Mouse (Mus musculus): ENCODE results near the gene Mrap2. TPM values are rescaled to one million over a fixed set of nuclear protein-coding genes. Genes with fewer than 3 reads are reported as not detected.
"Not testable (repeated sequence)": the region's sequence is repeated elsewhere in the genome, so short reads cannot be mapped to it uniquely, and the experiment has no call there.

Mrap2 gene
- total RNA-seq (2015; ENCODE audit: low replicate concordance) (not detected in 2 replicates), total RNA-seq (2017; ENCODE audit: low replicate concordance) (not detected in 2 replicates)

DNA sequence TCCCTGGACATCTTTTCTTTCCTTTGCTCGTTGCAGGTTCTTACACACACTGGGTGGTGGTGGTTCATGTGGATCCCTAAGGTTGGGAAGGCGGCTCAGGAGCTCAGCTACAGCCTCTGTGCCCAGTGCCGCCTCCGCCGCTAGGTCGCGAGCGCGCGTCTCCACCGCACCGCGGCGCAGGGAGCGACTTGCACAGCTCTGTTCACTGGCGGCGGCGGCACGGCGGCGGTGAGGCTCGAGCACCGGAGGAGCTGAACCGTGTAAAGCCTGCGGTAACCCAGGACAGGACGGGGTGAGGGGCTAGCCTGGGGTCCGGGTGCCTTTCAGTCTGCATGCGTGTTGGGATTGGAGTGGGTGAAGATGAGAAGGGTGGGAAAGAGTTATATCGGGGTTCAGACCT is at the start of gene Mrap2:
Mrap2 (plus strand) TSS at position 201 of the 400 bp plus-strand sequence.
- no peak for ATAC-seq (replicated peaks; ENCODE audit: low FRiP score, poor library complexity, severe bottlenecking)

DNA sequence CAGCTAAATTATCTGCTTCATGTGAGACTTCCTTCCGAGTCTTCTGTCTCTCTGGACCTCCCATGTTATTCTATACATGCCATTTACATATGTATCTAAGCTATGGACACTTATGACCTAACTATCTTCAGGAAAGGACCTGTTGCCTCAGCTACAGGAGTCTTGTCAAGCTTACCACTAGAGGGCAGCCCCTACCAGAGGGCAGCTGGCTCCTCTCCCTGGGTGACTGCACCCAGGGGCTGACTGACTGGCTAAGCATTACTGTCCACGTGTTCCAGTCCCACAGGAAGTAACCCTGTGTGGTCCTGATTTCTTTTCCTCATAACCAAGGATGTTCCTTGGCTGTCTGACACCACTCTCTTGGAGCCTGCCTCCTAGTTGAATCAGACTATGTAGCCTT is 46.1 kb upstream of the Mrap2 start:
- ATAC-seq (replicated peaks; ENCODE audit: low FRiP score, poor library complexity, severe bottlenecking) = no peak

DNA sequence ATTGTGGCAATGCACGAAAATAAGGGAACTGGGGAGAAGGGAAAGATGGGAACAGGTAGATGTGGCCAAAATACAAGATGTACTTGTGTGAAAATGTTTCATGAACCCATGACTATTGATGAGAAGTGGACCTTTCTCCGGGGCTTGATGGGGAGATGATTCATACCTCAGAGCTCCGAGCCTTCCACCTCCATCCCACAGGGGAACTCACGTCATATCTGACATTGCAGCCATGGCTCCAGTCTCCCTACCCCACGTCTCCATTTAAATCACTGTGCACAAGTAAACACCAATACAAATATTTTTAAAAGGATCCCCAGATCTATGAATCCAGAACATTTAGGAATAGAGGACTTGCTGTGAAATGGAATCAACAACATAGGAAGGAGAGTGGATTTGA is 29.1 kb upstream of the Mrap2 start:
- ATAC-seq (replicated peaks; ENCODE audit: low FRiP score, poor library complexity, severe bottlenecking) = no peak

DNA sequence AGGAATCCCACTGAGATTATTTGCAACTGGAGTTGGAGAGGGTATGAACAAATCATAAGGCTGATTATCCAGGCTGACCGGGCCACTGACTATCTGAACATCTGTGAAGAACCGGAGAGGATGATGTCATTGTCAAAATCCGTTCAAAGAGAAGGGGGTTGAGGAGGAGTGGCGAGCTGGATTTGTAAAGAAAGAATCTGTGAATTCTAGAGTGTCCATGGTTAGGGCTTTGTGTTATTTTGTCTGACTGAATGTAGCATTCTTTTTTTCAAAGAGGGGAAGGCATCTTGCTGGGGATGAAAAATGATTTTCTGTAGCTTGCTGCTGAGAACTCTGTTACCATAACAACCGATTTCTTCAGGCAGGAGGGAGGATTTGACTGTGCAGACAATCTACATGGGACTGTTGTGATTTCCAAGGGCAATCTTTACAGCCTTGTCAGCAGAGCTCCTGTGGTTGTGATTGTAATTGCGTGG is 28.6 kb upstream of the Mrap2 start:
- no peak for ATAC-seq (replicated peaks; ENCODE audit: low FRiP score, poor library complexity, severe bottlenecking)

DNA sequence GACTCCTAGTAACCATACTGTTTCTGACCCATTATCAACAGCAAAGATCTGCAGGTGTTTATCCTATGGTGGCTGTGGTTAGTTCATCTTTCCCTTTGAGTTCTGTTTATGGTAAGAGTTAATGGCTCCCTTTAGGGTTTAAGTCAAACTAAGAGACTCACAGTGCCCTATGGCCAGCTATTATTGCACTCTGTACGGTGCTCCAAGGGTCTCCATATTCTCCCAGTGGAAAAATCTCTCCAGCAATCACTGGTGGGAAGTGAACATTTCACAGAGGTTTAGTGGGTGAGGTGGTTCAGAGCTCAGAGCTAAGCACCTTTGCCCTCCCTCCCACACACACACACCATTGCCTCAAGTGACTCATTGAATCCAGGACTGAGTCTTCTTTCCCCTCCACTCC is 28.1 kb upstream of the Mrap2 start:
- ATAC-seq (replicated peaks; ENCODE audit: low FRiP score, poor library complexity, severe bottlenecking) = no peak

DNA sequence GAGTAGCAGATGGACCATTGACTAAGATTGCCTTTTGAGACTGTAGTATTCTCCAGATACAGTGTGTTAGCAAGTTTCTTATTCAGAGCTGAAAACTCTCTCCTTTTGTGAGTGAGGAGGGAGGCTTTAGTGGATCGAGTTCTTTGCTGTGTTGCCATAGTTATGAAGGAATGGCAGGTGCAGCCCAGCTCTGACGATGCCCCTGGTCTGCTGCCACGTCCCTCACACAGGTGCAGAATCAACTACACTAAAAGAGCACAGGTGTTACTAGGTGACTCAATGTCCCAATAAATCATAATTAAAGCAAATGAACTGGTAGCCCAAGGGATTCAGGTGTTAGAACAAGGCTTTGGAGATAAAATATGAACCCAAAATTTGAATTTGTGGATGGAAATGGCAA is 25.1 kb upstream of the Mrap2 start:
- ATAC-seq (replicated peaks; ENCODE audit: low FRiP score, poor library complexity, severe bottlenecking) = no peak

DNA sequence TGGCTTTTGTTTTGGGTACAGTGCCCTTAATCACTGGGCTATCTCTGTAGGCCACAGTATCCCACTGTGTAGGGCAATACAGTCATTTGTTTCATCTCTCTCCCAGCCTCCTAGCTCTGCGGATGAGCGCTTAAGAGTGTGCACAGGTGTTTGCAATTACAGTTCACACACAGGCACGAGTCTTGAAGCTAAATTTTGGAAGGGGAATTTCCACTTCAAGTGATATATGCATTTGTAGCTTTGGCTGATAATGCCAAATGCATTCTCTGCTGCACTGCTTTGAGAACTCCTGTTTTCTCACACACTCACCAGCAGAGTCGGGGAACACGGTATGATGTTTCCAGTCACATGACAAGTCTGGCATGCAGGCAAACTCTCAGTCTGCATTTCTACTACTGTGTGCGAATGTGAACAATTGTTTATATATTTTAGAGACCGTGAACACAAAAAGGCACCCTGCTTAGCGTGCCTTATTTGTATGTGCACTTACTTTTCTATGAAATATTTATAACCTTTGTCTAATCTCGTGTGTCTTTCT is 22.1 kb upstream of the Mrap2 start:
- ATAC-seq (replicated peaks; ENCODE audit: low FRiP score, poor library complexity, severe bottlenecking) = no peak

DNA sequence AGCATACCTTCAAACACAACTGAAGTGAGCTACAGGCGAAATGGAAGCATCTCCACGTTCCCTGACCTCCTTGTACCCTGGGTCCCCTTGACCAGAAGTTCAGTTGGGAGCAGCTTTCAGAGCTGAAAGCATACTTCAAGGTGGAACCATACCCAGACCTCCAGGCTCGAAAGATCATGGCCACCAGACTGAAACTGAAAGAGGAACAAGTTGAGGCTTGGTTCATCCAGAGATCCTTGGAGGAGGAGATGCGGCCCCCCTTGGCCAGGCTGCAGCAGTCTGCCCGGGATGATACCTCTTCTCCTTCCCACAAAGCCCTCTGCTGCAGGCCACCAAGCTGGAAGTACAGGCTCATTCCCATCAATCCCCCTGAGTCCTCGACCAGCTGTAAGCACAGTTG is 17.1 kb upstream of the Mrap2 start:
- not testable (repeated sequence) for ATAC-seq (replicated peaks; ENCODE audit: low FRiP score, poor library complexity, severe bottlenecking)

DNA sequence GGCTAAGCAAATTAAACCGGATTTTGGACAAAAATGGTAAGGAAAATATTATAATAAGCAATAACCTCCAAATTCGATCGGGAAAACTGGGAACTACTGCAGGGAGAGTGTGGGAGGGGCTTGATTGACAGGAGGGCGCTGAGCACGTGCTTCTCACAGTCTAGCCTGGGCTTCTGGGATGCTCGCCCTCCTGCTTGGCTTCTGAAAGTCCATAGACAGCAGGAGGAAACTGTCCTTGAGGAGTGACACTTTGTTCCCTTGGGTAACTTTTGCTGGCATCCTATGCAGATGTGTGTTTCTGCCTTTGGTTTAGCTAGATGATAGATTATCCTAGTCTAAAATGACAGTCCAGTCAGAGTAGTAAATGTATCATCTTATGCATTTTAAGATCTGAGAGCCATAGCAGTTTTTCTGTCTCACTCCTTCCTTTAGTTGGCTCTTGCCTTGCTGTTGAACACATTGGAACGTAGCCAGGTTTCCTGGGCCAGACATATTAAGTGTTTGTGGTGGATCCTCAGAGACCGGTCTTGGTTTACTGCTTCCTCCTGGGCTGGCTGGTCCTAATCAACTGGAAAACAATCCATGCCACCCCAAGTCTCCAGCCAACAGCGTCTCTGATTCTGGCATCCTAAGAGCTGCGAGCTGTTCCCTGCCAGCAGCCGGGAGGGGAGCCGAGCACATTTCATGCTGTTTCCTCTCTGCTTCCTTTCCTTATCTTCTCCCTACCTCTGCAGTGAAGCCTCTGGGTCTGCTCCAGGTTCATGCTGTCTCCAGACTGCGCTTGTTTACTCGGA is 8.1 kb upstream of the Mrap2 start:
- ATAC-seq (replicated peaks; ENCODE audit: low FRiP score, poor library complexity, severe bottlenecking) = no peak

DNA sequence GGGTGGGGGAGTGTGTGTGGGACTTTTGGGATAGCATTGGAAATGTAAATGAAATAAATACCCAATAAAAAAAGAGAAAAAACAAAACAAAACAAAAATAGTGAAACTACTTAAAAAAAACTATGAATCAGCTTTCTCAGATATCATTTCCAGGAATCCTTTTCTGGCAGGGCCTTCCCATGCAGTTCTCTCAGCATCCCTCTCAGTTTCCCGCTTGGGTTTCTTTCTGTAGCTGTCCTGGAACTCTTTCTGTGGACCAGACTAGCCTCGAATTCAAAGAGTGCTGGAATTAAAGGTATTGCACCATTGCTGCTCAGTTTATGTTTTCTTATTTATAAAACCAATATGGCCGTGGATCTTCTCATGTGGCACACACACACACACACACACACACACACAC is 1.0 kb upstream of the Mrap2 start:
- no peak for ATAC-seq (replicated peaks; ENCODE audit: low FRiP score, poor library complexity, severe bottlenecking)

DNA sequence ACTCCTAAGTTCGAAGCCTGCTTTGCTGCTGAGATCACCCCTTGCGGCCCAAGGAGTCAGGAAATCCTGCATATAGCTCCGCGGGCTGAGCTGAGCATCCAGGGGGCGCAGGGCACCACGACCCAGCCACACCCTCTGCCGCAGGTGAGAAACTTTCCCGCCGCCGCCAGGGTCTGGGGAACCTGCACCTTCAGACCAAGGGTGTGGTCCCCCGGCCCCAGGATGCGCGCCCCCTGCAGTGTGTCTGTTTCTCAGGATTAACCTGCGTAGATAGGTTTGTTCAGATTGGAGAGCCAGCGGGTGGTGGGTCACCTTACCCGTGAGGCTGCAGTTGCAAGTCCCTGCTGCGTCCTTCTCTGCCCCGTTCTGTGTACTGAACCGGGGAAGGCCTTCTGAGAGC is 426 bp downstream of the Mrap2 start:
- ATAC-seq (replicated peaks; ENCODE audit: low FRiP score, poor library complexity, severe bottlenecking) = no peak

DNA sequence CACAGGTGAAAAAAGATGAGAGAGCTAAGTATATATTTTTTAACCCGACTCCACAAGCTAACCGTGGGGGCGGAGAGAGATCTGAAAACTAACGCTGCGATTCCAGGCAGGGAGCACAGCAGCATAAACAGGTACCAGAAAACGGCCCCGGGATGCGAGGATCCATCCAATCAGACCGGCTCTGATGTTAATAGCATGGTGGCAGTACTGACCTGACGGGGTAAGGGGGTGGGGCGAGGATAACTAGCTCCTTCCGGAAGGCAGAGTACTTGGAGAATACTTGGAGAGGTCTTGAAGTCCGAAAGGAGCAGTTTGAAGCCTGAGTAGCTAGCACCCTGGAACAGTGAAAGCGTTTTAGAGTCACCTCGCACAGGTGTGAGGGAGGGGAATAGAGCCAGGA is 1.1 kb downstream of the Mrap2 start:
- no peak for ATAC-seq (replicated peaks; ENCODE audit: low FRiP score, poor library complexity, severe bottlenecking)

DNA sequence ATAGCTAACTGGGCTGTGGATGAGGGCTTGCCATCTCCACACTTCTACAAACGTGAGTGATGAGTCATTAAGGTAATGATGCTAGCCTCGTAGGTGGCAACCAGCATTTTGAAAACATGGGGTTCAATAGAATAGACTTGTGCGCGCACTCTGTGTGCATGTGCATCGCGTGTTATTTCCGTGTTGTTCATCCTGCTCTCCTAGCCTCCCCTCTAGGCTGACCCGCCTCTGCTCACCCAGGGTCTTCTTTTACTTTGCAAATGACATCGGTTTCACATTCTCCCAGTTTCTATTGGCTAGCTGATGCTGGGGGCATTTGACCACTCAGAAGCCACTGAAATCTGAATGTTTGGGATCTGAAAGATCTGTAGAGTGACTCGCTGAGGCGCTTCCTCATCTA is 1.6 kb downstream of the Mrap2 start:
- ATAC-seq (replicated peaks; ENCODE audit: low FRiP score, poor library complexity, severe bottlenecking) = no peak

DNA sequence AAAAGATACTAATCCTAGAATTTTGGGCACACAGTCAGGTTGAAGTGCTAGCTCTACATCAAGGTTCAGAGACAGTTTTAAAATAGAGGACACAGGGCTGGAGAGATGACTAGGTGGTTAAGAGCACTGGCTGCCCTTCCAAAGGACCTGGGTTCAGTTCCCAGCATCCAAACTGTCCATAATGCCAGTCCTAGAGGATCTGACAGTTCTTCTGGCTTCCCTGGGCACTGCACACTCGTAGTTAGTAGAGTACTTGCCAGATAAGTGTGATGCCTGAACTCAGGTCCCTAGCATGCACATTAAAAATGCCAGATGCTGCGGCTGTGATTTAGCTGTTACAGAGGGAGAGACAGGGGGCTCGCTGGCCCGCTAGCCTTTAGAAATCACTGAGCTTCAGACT is 2.3 kb downstream of the Mrap2 start:
- ATAC-seq (replicated peaks; ENCODE audit: low FRiP score, poor library complexity, severe bottlenecking) = no peak

DNA sequence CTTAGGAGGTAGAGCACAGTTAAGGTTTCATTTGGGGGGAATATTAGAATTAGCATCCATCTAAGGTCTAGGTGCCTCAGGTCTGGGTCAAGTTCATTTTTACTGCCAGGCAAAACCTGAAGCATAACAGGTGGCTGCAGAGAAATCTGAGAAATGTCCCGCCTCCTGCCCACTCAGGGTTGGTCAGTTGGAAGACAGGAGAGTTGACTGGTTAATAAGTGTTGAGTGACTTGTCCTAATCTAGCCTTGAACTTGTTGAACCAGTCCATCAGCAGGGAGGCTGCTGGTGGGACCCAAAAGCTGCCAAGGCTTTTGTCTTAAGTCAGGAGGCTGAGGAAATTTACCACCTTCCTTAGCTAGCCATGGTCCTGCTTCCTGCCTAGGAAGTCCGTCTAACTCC is 3.8 kb downstream of the Mrap2 start:
- no peak for ATAC-seq (replicated peaks; ENCODE audit: low FRiP score, poor library complexity, severe bottlenecking)

DNA sequence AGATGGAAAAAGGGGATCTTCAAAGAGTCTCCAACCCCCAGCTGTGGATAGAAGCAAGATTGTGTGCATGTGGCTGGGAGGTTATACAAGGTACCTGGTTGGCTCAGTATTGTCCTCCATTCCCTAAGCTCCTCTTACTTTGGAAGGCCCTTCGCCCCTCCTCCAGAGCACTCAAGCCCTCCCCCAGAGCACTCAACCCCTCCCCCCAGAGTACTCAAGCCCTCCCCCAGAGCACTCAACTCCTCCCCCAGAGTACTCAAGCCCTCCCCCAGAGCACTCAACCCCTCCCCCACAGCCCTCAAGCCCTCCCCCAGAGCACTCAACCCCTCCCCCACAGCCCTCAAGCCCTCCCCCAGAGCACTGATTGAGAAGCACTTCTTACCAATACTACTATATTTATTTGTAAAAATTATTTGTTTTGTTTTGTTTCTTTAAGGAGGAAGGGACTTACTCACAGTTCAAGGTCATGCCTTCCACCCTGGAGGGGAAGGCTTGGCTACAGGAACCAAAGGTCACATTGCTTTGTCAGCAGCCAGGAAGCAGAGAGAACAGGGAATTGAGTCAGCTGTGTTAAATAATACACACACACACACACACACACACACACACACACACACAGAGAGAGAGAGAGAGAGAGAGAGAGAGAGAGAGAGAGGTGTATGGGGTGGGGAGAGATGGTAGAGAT is 8.7 kb downstream of the Mrap2 start:
- ATAC-seq (replicated peaks; ENCODE audit: low FRiP score, poor library complexity, severe bottlenecking) = no peak

DNA sequence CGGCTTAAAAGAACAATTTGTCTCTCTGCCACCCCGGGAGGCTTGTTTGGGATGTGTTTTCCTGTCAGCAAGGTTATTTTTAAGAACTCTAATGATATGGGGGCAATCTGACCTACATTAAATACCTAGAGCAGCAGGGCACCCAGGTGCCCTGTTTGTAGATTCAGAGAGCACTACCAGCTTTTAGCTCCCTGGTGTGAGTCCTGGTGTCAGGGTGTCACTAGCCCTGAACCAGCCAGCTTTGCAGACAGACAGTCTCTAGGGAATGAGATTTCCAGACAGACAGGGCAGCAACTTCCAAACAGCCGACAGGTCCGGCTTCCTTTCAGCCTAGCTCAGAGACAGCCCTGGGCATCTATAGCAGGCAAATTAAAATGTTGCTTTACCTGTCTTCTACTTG is 18.5 kb downstream of the Mrap2 start:
- ATAC-seq (replicated peaks; ENCODE audit: low FRiP score, poor library complexity, severe bottlenecking) = no peak

DNA sequence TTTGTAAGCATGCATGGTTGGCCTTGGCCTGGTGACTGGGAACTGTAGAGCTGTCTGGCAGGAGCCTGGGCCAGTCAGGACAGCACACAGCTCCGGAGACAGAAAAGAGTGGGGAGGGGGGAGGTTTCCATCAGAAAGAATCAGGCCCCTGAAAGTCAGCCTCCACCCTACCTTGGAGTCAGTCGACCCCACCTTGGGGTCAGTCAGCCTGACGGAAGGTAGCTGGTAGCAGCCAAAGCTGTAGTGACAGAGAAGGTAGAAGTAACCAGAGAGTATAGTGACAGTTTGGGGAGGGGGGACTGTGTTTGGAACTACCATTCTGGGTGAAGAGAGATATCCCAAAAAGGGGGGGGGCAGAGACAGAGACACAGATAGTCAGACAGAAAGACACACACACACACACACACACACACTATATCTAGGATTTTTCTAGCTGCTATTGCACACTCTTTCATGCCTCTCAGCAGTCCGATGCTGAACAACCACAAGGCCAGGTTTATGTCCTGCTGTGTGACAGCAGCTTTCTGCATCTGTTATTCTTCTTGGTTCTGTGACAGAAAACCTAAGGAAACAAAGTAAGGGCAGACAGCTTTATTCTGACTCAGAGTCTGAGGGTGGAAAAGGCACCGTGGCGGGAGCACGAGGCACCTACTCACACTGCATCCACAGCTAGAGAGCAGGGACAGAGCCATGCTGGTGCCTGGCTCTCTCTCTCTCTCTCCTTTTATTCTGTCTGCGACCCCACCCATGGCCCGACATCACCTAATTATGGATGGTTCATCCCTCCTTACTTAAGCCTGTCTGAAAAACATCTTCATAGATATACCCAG is 23.1 kb downstream of the Mrap2 start:
- ATAC-seq (replicated peaks; ENCODE audit: low FRiP score, poor library complexity, severe bottlenecking) = no peak

DNA sequence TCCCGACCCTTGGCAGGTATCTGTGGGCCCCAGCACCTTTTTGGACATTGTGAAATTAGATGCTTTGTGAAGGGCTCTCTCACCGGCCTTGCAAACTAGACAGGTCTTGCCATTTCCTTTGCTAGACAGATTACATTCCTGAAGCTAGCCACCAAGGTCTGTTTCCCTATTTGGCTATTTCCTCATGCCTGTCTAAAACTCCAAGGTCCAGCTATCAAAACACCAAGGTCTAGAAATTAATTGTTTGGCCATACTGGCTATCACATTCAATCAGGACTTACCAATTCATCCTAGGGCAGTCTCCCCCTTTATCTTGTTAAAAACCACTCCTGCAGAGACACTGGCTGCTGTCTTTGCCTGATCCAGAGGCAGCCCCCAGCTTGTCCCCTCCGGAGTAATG is 23.9 kb downstream of the Mrap2 start:
- ATAC-seq (replicated peaks; ENCODE audit: low FRiP score, poor library complexity, severe bottlenecking) = no peak

DNA sequence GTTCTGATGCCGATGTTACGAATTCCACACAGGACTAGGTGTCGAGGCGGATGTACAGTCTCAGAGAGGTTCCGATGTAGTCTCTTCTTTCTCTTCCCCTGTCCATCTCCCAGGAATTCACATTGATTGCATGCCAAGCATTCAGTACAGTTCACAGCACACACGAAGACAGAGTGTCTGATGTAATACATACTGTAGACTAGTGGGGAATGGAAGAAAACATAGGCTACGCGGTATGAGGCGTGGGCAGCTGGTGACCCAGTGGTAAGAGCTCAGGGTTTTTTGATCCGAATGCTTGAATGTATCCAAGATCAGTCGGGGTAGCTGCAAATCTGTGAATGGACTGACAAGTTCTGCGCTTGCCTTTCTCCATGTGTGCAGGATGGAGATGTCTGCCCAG is 25.0 kb downstream of the Mrap2 start:
- ATAC-seq (replicated peaks; ENCODE audit: low FRiP score, poor library complexity, severe bottlenecking) = no peak
